Mouse (Mus musculus) right cerebral cortex, postnatal 4 days (tissue): ENCODE results near the gene Bnipl.

Experiments
- DNase-seq: peaks from one replicate; pipeline ENCODE4 v3.0.0-alpha.2; 2022

Bnipl gene

GRCm38 (mm10) chr3:95250783-95251424 lies at the start of gene Bnipl:
Bnipl (minus strand) TSS chr3:95251193.
- no peak for DNase-seq

DNA sequence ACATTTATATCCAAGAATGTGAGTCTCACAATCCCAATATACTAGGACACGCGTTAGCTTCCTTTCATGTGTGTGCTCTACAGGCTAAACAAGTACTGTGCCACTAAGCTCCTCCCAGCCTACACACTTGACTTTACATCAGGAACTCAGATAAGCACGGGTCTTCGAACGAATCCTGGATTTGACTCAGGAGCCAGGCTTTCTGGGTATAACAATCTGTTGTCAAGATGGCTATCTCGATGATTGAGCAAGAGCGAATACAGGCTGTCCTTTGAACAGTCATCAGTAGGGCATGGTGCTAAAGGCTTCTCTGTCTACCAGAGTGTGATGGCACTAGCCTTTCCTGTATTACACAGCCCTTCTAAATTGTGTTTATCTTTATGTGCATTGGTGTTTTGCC lies 47.0 kb upstream of the Bnipl start:
- no peak for DNase-seq

GRCm38 (mm10) chr3:95296103-95296469 lies 45.1 kb upstream of the Bnipl start:
- peak; percentile 30 for DNase-seq

DNA sequence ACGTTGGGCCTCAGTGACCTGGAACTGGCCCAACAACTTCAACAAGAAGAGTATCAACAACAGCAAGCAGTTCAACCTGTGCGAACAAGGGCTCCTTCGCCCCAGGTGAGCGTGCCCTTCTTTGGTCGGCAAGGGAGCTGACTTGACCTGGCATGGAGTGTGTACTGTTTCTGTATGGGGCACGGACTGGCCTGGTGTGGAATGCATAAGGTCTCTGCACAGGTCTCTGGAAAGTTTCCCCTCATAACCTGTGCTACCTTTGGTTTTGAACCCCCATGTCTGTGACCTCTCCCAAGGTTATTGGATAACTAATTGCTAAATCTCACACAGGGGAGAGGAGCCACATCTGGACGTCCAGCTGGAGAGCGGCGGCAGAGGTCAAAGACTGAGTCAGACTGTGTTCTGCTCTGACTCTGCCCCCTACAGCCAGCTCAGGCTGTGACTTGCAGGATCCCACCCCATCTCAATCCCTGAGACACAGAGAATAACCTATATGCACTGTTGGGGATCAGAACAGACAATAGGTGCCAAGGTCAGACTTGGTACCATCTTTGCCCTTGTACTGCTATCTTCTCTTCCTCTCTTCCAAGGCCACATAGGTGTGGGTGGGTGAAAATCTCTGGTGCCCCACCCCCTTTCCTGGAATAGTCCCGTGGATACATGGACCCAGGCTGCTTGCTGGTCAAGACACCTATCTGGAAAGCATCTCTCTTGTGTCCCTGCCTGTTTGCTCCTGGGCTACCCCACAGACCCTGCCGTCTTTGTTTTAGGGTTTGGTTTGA lies 44.5 kb upstream of the Bnipl start:
- DNase-seq: no peak

- DNase-seq: no peak
Observed at GRCm38 (mm10) chr3:95294718-95295117, 43.7 kb upstream of the Bnipl start.

DNA sequence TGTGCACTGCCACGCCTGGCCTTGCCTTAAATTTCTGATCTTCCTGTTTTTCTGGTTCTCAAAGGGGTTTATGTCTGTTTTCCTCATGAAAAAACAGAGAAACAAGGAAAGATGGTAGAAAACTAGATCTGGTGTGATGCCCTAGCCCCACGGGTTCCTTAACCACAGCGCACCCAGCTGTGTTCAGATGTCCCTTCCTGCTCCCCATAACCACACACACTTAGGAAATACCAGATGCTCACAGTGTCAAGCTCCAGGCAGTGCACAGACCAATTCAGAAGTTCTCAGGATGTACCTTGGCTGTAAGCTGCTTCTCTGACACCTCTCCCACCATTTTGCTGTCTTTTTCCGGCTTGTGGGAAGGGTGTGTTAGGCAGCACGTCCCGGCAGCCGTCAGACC lies 43.3 kb upstream of the Bnipl start:
- no peak for DNase-seq

DNA sequence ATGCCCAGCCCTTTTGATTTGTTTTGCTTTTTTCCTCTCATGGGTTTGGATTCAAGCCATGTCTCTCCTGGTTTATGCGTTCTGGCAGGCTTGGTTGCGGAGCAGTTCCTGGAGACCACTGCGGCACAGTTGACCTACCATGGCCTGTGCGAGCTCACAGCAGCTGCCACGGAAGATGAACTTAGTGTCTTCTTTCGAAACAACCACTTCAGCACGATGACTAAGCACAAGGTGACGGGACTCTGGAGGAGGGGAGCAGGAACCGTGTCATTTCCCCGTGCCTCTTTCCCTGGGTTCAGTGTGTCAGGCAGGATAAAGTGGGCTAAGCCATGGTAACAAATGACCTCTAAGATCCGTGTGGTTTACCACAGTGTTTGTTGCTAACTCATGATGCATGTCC lies 42.5 kb upstream of the Bnipl start:
- DNase-seq: no peak

- no peak for DNase-seq
Observed at GRCm38 (mm10) chr3:95292899-95293298, 41.9 kb upstream of the Bnipl start.

- no peak for DNase-seq
Observed at GRCm38 (mm10) chr3:95291041-95291440, 40.0 kb upstream of the Bnipl start.

GRCm38 (mm10) chr3:95290156-95290555 lies 39.2 kb upstream of the Bnipl start:
- no peak for DNase-seq

DNA sequence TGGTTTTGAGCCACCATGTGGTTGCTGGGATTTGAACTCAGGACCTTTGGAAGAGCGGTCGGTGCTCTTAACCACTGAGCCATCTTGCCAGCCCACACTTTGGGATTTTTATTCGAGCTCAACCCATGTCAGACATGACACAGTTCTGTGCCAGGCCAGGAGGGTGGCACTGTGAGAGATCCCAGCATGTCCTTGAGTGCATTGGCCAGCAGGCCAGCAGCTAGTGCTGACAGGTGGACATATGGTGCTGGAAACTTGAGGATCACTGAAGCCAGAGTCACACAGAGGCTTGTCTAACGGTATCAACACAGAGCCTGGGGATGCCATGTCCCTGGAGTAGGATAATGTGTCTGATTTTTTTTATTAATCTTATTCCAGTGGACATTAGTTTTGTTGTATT lies 38.4 kb upstream of the Bnipl start:
- DNase-seq: no peak

- no peak for DNase-seq
Observed at GRCm38 (mm10) chr3:95287541-95287940, 36.5 kb upstream of the Bnipl start.

- DNase-seq: no peak
Observed at GRCm38 (mm10) chr3:95286510-95286909, 35.5 kb upstream of the Bnipl start.

DNA sequence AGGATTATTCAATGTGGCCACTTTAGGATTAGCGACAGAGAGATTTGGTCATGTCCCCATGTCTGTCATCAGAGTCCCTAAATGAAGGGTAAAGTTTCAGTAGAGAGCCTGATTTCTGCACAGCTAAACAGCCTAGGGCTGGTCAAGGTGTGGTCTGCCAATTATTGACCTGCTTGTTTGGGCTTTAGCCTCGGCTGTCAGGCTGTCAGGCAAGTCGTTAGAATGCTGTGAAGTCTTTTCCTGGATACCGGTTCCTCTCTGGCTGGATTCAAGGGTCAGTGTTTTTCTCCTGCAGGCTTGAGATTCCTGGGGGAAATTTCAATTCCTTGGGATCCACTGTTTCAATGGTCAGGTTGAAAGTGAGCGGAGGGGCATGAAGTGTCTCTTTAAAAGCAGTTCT lies 35.0 kb upstream of the Bnipl start:
- no peak for DNase-seq

GRCm38 (mm10) chr3:95285390-95285789 lies 34.4 kb upstream of the Bnipl start:
- no peak for DNase-seq

- DNase-seq: no peak
Observed at GRCm38 (mm10) chr3:95284501-95285281, 33.7 kb upstream of the Bnipl start.

GRCm38 (mm10) chr3:95284062-95284461 lies 33.1 kb upstream of the Bnipl start:
- no peak for DNase-seq

DNA sequence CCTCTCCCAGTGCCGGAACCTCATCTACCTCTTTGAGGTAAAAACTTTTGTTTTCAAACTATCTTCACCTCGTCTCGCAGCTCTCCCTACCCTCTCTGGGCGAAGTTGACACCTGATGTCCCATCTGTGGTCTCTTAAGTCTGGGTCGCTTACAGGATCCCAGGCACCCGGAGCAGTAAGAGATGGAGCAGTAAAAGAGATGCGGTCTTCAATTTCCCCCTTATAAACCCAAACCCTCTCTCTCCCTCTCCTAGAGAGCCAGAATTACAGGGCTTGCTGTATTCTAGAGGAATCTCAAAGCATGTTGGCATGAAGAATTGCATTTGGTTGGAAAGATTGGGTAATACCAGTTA lies 32.6 kb upstream of the Bnipl start:
- DNase-seq: no peak

DNA sequence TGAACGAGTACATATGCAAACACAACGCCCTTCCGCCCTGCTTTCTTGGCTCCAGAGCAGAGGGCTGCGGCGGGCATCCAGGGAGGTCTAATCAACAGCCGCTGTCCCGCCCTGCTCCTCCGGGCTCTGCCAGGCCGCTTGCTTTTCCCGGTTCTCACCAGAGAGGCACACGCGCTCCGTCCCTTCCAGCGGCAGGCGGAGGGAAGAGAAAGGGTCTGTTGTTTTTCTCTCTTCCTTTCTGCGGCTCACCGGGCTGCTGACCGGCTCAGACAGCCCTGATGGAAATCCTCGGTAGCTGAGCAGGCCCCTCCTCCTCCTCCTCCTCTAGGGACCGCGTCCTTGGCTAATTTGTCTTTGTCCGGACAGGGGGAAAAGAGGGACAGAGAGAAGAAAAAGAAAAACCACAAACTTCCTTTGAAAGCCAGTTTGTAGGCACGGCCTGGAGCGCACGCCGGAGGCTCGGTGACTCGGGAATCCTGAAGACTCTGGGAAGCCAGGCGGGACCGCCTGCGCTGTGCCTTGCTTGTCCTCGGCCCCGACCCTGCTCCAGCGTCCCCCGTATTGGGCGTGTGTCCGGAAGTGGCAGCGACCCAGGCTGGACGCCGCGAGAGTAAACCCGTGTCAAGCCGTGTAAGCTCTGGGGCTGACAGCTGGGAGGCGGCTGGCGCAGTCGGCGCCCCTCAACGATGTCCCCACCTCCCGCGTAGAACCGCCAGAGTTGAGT lies 32.0 kb upstream of the Bnipl start:
- DNase-seq: peak; percentile 74

- no peak for DNase-seq
Observed at GRCm38 (mm10) chr3:95282381-95282864, 31.4 kb upstream of the Bnipl start.

DNA sequence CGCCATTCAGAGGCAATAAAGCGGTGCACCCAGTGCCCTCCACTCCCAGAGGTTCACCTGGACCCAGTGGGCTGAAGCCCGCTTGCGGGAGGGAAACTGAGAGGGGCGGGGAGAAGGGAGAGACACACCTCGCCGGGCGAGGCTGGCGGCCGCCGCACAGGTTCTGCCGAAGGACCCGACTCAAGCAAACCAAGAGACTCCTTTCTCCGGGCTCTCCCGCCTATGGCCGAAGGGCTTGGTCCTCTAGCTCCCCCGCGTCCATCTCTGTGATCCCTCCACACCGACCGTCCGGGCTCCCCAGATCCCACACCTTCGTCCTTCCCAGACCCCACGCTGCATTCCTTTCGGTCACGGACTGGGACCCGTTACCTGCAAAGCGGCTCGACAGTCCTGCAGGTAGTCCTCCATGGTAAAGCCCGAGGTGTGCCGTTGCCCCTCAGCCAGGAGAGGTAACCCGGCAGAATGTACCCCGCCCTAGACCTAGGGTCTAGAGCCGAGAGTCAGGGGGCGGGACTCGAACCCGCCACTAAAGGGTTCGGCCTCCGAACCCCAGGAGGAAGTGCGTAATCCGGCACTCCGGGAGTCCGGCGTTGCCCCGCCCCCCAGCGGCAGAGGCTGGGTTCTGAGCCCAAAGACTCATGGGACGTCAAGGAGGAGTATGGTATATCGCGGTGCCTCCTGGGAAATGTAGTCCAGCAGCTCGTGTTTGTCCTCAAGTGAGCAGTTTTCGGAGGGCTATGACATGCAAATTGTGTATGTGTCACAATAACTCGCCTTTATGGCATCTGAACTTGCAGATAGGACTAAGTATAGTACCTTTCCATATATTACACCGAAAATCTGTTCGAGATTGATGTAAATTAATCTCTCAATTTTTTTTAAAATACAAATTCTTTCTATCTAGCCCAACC lies 30.5 kb upstream of the Bnipl start, which contains the start of the genes Mindy1 and Prune1:
Gene Mindy1, plus strand, starts transcription at position 130 of the 911 bp plus-strand sequence.
Gene Prune1, minus strand, starts transcription at position 861 of the 911 bp plus-strand sequence.
- DNase-seq: peak; percentile 99

DNA sequence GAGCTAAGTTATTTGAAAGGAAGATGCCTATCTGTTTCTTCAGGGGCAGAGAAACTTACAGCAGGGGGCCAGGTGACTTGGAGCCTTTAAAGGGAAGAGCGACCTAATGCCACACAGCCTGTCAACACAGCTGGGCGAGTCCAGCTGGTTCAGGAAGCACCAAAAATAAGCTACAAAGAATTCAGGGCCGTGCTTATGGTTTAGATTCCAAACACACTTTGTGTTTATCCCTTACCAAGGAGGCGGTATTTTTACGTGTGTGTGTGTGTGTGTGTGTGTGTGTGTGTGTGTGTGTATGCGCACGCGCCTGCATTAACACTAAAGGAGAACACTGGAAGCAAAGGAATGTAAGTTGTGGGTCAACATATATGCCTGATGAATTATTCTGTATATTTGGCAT lies 29.8 kb upstream of the Bnipl start:
- DNase-seq: peak; percentile 29
